Mouse (Mus musculus) ovary, adult 2 months (tissue): ENCODE results near the gene Itgal. TPM values are rescaled to one million over a fixed set of nuclear protein-coding genes. Genes with fewer than 3 reads are reported as not detected.

Experiments used
- polyA plus RNA-seq: library from polyadenylated mRNA; depleted of rRNA; stranded (reverse); fragments of >200 nt; gene quantifications from 2 replicates; pipeline ENCODE4 v1.2.3, GENCODE M21; 2012; rRNA removed

The Itgal gene
- polyA plus RNA-seq, result 4.3 and 4.5 TPM in 2 replicates

DNA sequence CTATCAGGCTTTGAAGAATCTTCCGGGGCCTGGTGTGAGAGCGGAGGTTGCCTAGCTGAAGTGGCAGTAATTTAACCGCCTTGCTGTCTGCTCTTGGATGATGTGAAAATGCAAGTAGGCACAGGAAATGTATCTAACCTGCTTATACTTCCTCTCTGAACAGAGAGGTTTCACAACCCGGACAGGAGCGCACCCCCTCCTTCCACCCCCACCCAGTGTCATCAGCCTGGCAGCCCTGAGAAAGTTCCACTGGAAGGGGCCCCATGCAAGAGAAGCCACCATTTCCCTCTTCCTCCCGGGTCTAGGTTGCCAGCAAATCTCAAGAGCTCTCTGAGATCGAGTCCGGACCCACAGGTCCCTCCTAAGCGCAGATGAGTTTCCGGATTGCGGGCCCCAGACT lies at the start of gene Itgal:
Gene Itgal (plus strand): TSS at position 163 of the 400 bp plus-strand sequence.

DNA sequence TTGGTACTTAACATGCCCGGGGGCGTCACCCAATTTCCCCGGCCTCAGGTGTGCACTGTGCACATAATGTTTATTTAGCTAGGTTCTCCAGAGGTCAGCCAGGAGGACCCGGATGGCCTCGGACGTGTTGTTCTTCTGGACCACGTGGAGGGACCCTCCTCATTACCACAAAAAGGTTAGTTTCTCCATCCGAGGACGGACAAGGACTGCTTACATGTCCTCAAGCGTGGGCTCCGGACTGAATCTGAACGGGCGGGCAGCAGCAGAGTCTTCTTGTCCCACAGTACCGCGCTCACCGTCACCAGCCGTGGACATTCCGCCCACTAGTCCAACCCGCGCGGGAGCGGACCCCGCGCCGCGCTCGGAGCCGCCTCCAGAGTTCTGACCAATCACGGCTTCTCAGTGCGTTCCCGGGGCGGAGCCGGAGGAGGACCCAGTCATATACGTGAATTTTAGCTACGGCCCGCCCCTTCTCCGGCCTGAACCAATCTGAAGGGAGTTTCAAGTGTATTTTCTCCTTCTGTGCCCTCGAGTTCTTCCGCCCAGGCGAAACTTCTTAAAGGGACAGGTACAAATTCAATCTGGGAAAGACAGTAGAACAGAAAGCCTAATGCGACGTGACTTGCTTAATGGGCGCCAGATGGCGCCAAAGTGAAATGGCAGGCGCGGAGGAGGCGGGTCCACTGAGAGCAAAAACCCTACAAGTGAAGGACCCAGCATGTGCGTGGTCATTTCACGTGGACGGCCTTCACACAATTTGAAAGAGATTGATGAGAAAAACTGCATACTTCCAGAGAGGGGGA lies 35.5 kb upstream of the Itgal start, which contains the start of gene Dctpp1:
Gene Dctpp1 (minus strand): TSS at position 401 of the 803 bp plus-strand sequence.

DNA sequence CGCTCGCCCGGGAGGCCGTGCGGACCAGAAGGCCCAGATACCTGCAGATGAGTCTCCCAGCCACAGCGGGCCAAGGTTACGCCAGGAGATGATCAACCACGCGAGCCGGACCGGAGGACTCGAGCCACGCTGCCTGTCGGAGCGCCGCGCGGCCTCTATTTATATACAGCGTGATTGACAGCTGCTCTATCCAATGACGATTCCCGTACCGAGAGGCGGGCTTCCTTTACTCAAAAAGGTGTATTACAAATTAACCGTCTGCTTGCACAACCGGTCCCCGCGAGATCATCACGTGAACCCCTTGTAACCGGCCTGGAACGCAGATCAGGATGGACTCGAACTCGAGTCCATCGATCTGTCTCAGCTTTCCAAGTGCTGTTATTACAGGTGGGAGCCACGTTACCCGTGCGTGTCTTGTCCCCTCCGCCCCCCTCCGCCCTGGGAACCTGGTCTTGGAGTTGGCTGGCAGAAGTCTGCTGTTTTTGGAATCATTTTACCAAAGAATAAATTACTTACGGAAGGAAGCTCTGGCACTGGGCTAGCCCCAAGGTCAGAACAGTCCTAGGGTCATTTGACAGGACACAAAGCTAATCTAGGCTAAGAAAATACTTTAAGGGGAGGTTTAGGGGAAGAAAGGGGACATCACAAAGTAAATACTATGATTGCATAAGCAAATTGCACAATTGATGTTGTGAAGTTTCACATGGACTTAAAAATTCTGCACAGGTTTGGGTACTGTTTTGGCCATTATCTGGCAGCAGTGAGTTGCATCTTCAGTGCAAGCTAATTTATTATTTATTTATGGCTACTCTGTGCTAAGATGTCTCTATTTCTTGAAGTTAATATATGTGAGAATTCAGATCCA lies 21.9 kb upstream of the Itgal start, which contains the start of gene Sephs2:
Gene Sephs2 (minus strand): TSS at position 131 of the 865 bp plus-strand sequence.

DNA sequence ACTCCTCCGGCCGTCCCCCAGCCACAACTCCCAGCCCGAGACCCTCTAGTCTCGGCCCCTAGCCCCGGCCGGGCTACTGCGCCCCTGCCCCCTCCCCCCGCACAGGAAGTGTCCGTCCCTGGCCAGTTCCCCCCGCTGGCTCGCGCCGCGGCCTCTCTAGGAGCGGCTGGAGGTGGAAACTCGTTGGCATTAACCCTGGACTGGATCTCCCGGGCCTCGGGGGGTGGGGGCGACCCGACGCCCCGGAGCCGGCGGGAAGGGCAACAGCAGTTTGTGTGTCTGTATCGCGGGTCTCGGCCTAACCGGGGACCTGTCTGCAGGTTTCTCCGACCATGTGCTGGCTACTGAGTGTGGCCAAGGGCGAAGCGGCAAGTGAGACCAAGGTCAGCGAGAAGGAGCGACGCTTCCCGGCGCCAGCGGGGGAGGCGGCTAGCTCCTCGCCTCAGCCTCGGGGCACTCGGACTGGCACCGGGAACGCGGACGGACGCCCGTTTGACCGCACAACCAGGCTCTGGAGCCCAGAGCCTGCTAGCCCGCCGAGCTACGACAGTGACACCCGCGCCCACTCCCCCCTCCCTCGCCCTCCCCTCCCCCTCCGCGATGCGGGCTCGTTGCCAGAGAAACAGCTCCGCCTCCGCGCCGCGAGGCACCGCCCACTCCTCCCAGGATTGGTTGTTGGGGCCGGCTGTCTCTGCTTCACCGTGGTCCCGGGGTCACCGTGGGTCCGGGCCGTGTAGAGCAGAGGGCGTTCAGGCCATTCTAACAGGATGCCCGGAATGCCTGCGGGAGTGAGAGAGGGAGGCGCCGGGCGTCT lies 49.7 kb downstream of the Itgal start, which contains the start of gene Zfp768:
Gene Zfp768 (minus strand): TSS at position 78 of the 814 bp plus-strand sequence.

DNA sequence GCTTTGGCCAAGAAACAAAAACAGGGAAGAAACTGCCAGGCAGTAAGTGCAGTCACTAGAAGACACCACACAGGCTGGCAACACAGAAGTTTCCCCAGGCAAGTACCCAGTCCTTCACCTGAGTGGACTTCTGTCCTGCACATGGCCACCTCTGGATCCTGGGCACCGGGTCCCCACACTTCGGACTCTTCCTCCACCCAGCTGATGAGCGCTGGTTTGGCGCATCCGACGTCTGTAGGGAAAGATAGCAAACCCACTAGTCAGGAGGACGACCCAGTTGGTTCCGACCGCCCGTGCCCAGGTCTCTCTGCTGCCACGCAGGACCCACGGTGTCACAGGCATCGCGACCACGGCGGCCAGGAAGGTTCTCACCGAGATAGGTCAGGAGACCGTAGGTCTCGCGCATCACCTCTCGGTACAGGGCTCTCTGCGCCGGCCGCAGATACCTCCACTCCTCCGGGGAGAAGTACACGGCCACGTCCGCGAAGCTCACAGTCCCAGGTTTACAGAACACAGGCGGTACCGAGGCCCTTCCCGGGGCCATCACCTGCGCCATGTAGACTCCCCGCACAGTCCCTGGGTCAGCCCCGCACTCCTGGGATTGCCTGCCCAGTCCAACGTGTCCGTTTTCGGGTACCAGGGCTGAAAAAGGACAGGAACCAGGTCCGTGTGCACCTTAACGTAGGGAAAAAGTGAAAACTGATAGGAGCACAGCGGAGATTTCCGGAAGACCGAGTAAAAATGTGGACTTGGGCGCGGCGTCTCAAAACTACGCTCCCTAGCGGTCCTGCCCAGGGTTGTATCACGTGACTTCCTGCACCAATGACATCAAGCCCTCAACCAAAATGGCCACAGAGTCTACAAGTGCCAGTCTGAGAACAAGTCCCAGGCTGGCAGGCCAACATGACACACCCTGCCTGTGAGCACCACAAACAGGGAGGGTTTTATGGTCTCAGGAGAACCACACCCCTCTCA lies 79.5 kb downstream of the Itgal start, which contains the start of gene Zfp747:
Gene Zfp747 (minus strand): TSS at position 780 of the 975 bp plus-strand sequence.

Other genes with a start within 250 kb of the Itgal start
- 4.6 and 8.5 TPM in 2 replicates for gene Zg16, start 208.9 kb upstream of the Itgal start, polyA plus RNA-seq
- gene AI467606, start 204.9 kb upstream of the Itgal start, polyA plus RNA-seq, result 31.3 and 37.2 TPM in 2 replicates
- gene Qprt, start 174.0 kb upstream of the Itgal start, polyA plus RNA-seq, result 2.5 and 3.0 TPM in 2 replicates
- gene Spn, start 158.4 kb upstream of the Itgal start, polyA plus RNA-seq, result 2.0 and 2.2 TPM in 2 replicates
- 22.5 and 27.3 TPM in 2 replicates for gene Cd2bp2, start 100.2 kb upstream of the Itgal start, polyA plus RNA-seq
- 37.8 and 46.0 TPM in 2 replicates for gene Tbc1d10b, start 87.8 kb upstream of the Itgal start, polyA plus RNA-seq
- gene Mylpf, start 87.4 kb upstream of the Itgal start, polyA plus RNA-seq, result 0.89 and 1.2 TPM in 2 replicates
- 30.4 and 32.0 TPM in 2 replicates for gene Zfp553, start 63.2 kb upstream of the Itgal start, polyA plus RNA-seq
- gene Sept1, start 63.1 kb upstream of the Itgal start, polyA plus RNA-seq, result 13.9 and 22.8 TPM in 2 replicates
- gene Zfp771, start 52.0 kb upstream of the Itgal start, polyA plus RNA-seq, result 290 and 471 TPM in 2 replicates
- 82.3 and 102 TPM in 2 replicates for gene Dctpp1, start 35.6 kb upstream of the Itgal start, polyA plus RNA-seq
- 19.5 and 24.6 TPM in 2 replicates for gene Sephs2, start 22.2 kb upstream of the Itgal start, polyA plus RNA-seq
- 48.6 and 54.8 TPM in 2 replicates for gene Zfp768, start 49.3 kb downstream of the Itgal start, polyA plus RNA-seq
- gene Zfp747, start 79.8 kb downstream of the Itgal start, polyA plus RNA-seq, result 9.1 and 10.7 TPM in 2 replicates
- 4.5 and 4.6 TPM in 2 replicates for gene 9130019O22Rik, start 90.9 kb downstream of the Itgal start, polyA plus RNA-seq
- gene E430018J23Rik, start 97.4 kb downstream of the Itgal start, polyA plus RNA-seq, result 7.9 and 11.6 TPM in 2 replicates
- gene Zfp764, start 110.6 kb downstream of the Itgal start, polyA plus RNA-seq, result 7.0 and 8.5 TPM in 2 replicates
- gene Zfp688, start 125.8 kb downstream of the Itgal start, polyA plus RNA-seq, result 34.3 and 36.2 TPM in 2 replicates
- gene Zfp689, start 152.9 kb downstream of the Itgal start, polyA plus RNA-seq, result 8.0 and 9.3 TPM in 2 replicates
- gene Prr14, start 163.4 kb downstream of the Itgal start, polyA plus RNA-seq, result 62.6 and 76.9 TPM in 2 replicates
- 21.3 and 27.7 TPM in 2 replicates for gene Fbrs, start 182.9 kb downstream of the Itgal start, polyA plus RNA-seq
- 33.9 and 44.8 TPM in 2 replicates for gene Srcap, start 215.7 kb downstream of the Itgal start, polyA plus RNA-seq
- gene Gm42715, start 223.3 kb downstream of the Itgal start, polyA plus RNA-seq, result 13.3 and 15.7 TPM in 2 replicates